Mouse (Mus musculus): ENCODE data around the gene Dusp21.
A peak's percentile ranks its signal among the peaks of the same experiment; 100 is the strongest.

Dusp21 gene

DNA sequence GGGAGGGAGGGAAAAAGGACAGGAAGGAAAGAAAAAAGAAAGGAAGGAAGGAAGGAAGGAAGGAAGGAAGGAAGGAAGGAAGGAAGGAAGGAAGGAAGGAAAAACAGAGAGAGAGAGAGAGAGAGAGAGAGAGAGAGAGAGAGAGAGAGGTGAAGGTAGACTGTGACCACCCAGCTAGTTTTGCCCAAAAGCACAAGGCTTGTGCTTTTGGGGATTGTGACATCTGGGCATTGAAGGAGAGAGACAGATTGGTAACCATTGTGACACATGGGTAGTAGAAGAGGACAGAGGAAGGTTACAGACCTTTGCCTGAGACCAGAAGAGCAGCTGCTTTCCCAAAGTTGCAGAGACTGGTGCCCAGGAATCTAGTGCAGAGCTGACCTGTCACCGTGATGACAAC lies at the start of gene Dusp21:
Gene Dusp21 (plus strand): TSS at position 301 of the 400 bp plus-strand sequence.
- no peak for DNase-seq

DNA sequence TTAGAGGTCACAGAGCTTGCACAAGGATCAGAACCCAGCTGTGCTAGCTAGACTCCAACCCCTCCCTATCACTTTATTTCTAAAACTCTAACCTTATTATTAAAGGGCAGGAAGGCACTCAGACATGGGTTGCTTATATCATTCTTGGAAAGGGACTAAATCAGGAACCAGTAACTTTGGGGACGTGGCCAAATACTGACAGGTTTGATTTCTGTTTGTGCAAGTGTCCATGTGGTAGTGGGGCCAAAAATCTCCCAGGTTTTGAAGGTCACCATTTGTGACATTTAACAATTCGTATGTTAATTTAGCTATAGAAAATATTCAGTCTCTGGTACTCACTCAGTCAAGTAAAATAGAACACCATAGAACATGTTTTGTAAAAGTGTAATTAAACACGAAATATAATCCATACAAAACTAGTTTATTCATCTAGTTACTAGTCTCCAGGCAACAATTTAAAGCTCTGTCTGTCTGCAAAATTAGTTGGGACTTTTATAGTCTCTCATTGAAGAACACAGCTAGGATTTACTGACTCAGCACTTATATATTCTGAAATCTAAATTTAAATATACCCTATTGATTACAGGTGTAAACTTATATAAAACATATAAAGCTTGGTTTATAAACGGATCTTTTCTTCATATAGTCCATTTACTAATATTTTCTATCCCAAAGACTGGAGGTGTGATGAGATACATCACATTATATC lies 15.2 kb downstream of the Dusp21 start:
- no peak for DNase-seq

DNA sequence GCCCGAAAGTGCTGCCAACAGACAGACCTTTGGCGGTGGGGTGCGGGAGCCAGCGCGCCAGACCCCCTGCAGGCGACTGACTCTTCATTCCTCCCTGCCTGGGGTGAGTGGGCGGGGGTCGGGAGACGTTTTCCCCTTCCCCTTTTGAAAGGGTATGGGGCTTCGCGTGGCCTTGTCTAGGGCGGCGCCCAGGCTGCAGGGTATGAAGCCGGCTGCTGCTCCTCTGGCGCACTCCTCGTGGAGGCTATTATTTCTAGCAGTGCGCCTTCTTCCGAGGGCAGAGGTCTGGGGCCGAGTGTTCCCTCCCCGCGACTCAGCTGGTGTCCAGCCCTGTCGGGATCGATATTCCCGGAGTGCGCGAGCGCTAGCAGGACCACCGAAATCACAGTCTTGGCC lies 16.1 kb downstream of the Dusp21 start:
- DNase-seq, result peak; percentile 59

- peak; percentile 96 for DNase-seq
Observed at GRCm38 (mm10) chrX:18162192-18162857, 16.7 kb downstream of the Dusp21 start, which contains the start of gene Kdm6a. Kdm6a (plus strand) TSS chrX:18162575.

GRCm38 (mm10) chrX:18162861-18163731 lies 17.4 kb downstream of the Dusp21 start:
- peak; percentile 70 for DNase-seq

DNA sequence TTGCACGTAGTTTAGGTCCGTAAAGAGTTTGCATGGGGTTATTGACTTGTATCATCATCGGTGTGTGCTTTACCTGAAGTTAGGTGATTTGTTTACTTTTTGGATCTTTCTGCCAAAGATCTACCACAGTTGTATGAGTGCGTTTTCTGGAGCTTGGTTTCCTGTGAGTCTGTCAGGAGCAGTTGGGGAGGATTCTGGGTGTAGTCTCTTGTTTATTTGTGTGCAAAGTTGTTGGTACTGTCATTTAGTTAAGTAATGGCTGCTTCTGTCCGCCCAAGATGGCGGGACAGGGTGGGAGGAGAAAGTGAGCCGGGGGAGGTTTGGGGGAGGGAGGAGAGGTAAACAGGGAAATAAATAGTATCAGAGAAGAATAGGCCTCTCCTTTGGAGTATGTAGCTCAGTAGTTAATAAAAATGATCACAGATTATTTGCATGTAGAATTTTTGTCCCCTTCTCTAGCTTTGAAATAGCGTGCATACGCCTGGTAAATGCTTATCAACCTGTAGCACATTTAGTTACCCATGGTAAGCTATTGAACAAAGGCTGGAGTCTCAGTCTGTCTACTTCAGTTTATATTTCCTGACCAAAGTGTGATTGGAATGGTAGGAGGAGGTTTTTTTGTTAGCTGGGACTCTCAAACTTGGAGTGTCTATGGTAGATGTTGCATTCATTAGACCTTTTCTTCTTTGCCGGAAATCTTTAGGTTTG lies 18.4 kb downstream of the Dusp21 start:
- DNase-seq, result peak; percentile 21

GRCm38 (mm10) chrX:18165121-18165520 lies 19.5 kb downstream of the Dusp21 start:
- no peak for DNase-seq

DNA sequence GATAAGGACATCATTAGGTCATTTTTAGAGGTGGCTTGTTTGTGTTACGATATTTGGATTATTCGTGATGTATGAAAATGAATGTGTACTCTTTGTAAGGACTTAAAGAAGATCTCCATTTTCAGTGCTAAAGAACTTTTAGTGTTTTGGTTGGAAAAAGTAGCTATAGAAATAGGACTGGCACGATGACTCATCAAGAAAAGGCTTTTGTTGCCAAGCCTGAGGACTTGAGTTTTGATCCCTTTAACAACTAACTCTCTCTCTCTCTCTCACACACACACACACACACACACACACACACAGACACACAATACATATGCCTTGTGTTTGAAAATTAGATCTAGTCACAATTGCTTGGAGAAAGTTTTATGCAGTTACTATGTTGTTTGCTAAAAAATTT lies 21.3 kb downstream of the Dusp21 start:
- DNase-seq, result no peak

- peak; percentile 15 for DNase-seq
Observed at GRCm38 (mm10) chrX:18168940-18169339, 23.3 kb downstream of the Dusp21 start.

- DNase-seq, result no peak
Observed at GRCm38 (mm10) chrX:18174831-18175230, 29.2 kb downstream of the Dusp21 start.

DNA sequence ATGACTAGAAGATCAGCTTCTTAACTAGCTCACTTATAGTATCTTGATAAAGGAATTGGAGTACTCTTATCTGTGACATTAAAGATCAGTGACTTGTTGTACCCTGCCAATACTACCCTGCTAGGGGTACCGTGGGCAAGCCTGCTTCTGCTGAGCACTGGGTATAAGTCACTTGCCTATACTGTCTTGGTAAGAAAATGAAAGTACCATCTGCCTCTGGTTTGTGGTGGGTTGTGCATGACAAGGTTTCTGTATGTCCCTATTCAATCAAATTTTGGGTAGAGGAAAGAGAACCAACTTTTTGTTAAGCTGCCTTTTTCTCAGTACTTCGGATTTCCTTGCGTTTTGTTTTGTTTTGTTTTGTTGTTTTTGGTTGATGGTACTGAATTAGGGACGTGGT lies 32.1 kb downstream of the Dusp21 start:
- no peak for DNase-seq

GRCm38 (mm10) chrX:18179492-18179891 lies 33.8 kb downstream of the Dusp21 start:
- no peak for DNase-seq

DNA sequence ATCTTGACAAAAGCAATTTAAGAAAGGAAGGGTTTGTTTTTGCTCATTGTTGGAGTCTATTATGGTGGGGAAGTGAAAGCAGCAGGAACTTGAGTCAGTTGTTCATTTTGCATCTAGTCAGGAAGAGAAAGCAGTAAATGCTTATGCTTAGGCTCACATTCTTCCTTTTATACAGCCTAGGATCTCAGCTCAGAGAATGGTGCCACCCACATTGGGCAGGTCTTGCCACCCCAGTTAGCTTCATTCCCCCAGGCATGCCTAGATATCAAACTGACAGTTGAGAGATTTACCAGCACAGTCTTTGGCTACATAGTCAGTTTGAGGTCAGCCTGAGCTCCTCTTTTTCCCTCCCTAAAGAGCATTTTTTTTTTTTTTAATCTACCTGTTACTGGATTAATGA lies 41.5 kb downstream of the Dusp21 start:
- no peak for DNase-seq

GRCm38 (mm10) chrX:18188293-18188692 lies 42.6 kb downstream of the Dusp21 start:
- DNase-seq, result no peak

Measured in thymus, postnatal 4 days (tissue).